Mouse (Mus musculus) brain, embryonic 14.5 days (tissue): ENCODE data around the gene Cfap77.

ENCODE experiments used
- CTCF ChIP-seq: fragments of 200-500 bp; IDR thresholded peaks from 2 replicates; pipeline ENCODE4 v1.5.1; 2012; ENCODE audit warnings: inconsistent platforms, mild to moderate bottlenecking, moderate library complexity, borderline replicate concordance; ENCODE audit not compliant: insufficient read depth, insufficient read length; ENCODE audit errors: extremely low read depth
- POLR2A ChIP-seq: fragments of 200-500 bp; IDR thresholded peaks from 2 replicates; pipeline ENCODE4 v1.6.1; 2012; ENCODE audit warnings: mild to moderate bottlenecking, inconsistent platforms, borderline replicate concordance; ENCODE audit not compliant: poor library complexity, insufficient read depth, insufficient read length, severe bottlenecking; ENCODE audit errors: extremely low read depth

DNA sequence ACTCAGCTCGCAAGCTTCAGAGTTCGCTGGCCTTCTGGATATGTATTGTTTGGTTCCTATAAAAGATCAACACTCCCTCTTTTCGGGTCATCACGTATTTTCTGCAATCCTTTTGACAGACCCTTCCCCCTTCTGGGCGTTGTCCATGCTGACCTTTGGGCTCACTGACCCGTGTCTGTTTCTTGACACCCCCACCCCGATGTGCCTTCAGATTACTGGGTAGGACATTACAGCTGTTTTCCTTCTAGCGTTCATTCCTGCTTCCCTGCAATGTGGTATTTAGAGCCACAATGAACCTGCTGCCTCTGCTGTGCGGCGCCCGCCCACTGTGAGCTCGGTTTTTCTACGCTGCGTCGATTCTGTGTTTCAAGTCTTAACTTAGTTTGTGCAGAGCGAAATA is 8.7 kb downstream of the Cfap77 start:
- no peak for TF ChIP-seq CTCF
- TF ChIP-seq POLR2A: no peak
